Mouse (Mus musculus): ENCODE results near the gene Crybg2. TPM values are rescaled to one million over a fixed set of nuclear protein-coding genes. Genes with fewer than 3 reads are reported as not detected.
A peak's percentile ranks its signal among the peaks of the same experiment; 100 is the strongest.

The Crybg2 gene
- 57.7 and 92.5 TPM in 2 replicates for polyA plus RNA-seq (2012; rRNA removed)

GRCm38 (mm10) chr4:134060135-134060865 lies at the start of gene Crybg2:
Crybg2 (plus strand) TSS chr4:134060815.
- Histone ChIP-seq H3K27me3 (ENCODE audit: control insufficient read depth, insufficient read depth, low read length) (no peaks in the 10 kb centered on the region), H3K4me1 (ENCODE audit: control insufficient read depth, insufficient read depth, insufficient read length, low read length) (peaks cover 39% of the 10 kb centered on the region), H3K27ac (ENCODE audit: insufficient read depth, low read depth, low read length) (peak within 1 kb of the TSS; percentile 100), H3K36me3 (ENCODE audit: control insufficient read depth, insufficient read depth, low read length) (no peaks in the 10 kb centered on the region), H3K4me3 (ENCODE audit: low read depth, low read length) (peak within 1 kb of the TSS; percentile 38)
- WGBS = 39% methylated on average over 28 of the region's 28 CpGs
- TF ChIP-seq POLR2A (IDR thresholded peaks at IDR 0.05; ENCODE audit: low read depth, low read length) (no peak), CTCF (IDR thresholded peaks at IDR 0.05; ENCODE audit: extremely low read depth, insufficient read length, insufficient replicate concordance, low read depth, low read length) (no peak)

GRCm38 (mm10) chr4:134011450-134012414 lies 48.9 kb upstream of the Crybg2 start:
- Histone ChIP-seq H3K27ac (ENCODE audit: insufficient read depth, low read depth, low read length) (no peak overlapping the region), H3K36me3 (ENCODE audit: control insufficient read depth, insufficient read depth, low read length) (no peaks in the 10 kb centered on the region), H3K4me3 (ENCODE audit: low read depth, low read length) (no peak overlapping the region), H3K4me1 (ENCODE audit: control insufficient read depth, insufficient read depth, insufficient read length, low read length) (no peaks in the 10 kb centered on the region), H3K27me3 (ENCODE audit: control insufficient read depth, insufficient read depth, low read length) (peaks cover 14% of the 10 kb centered on the region)
- WGBS = 27% methylated on average over 16 of the region's 16 CpGs
- TF ChIP-seq POLR2A (IDR thresholded peaks at IDR 0.05; ENCODE audit: low read depth, low read length) (no peak), CTCF (IDR thresholded peaks at IDR 0.05; ENCODE audit: extremely low read depth, insufficient read length, insufficient replicate concordance, low read depth, low read length) (no peak)

GRCm38 (mm10) chr4:134012858-134013528 lies 47.6 kb upstream of the Crybg2 start:
- H3K36me3 ChIP-seq (ENCODE audit: control insufficient read depth, insufficient read depth, low read length) = no peaks in the 10 kb centered on the region
- peaks cover 1% of the 10 kb centered on the region; the same call in 1 of the 2 replicates for H3K4me1 ChIP-seq (ENCODE audit: control insufficient read depth, insufficient read depth, insufficient read length, low read length)
- no peak overlapping the region for H3K27ac ChIP-seq (ENCODE audit: insufficient read depth, low read depth, low read length)
- WGBS = 50% methylated on average over 12 of the region's 12 CpGs
- H3K4me3 ChIP-seq (ENCODE audit: low read depth, low read length) = no peak overlapping the region
- TF ChIP-seq POLR2A (IDR thresholded peaks at IDR 0.05; ENCODE audit: low read depth, low read length) (no peak), CTCF (IDR thresholded peaks at IDR 0.05; ENCODE audit: extremely low read depth, insufficient read length, insufficient replicate concordance, low read depth, low read length) (no peak)
- H3K27me3 ChIP-seq (ENCODE audit: control insufficient read depth, insufficient read depth, low read length) = peaks cover 27% of the 10 kb centered on the region

GRCm38 (mm10) chr4:134016208-134016607 lies 44.4 kb upstream of the Crybg2 start:
- no peak for TF ChIP-seq CTCF (IDR thresholded peaks at IDR 0.05; ENCODE audit: extremely low read depth, insufficient read length, insufficient replicate concordance, low read depth, low read length)
- TF ChIP-seq POLR2A (IDR thresholded peaks at IDR 0.05; ENCODE audit: low read depth, low read length) = no peak
- Histone ChIP-seq H3K4me1 (ENCODE audit: control insufficient read depth, insufficient read depth, insufficient read length, low read length) (peaks cover 1% of the 10 kb centered on the region; the same call in 1 of the 2 replicates), H3K36me3 (ENCODE audit: control insufficient read depth, insufficient read depth, low read length) (no peaks in the 10 kb centered on the region), H3K27ac (ENCODE audit: insufficient read depth, low read depth, low read length) (no peak overlapping the region), H3K27me3 (ENCODE audit: control insufficient read depth, insufficient read depth, low read length) (peaks cover 49% of the 10 kb centered on the region), H3K4me3 (ENCODE audit: low read depth, low read length) (no peak overlapping the region)
- WGBS = 13% methylated on average over 7 of the region's 7 CpGs

GRCm38 (mm10) chr4:134016767-134017166 lies 43.8 kb upstream of the Crybg2 start:
- Histone ChIP-seq H3K4me1 (ENCODE audit: control insufficient read depth, insufficient read depth, insufficient read length, low read length) (peaks cover 1% of the 10 kb centered on the region; the same call in 1 of the 2 replicates), H3K36me3 (ENCODE audit: control insufficient read depth, insufficient read depth, low read length) (no peaks in the 10 kb centered on the region), H3K27ac (ENCODE audit: insufficient read depth, low read depth, low read length) (no peak overlapping the region), H3K27me3 (ENCODE audit: control insufficient read depth, insufficient read depth, low read length) (peaks cover 46% of the 10 kb centered on the region), H3K4me3 (ENCODE audit: low read depth, low read length) (no peak overlapping the region)
- TF ChIP-seq CTCF (IDR thresholded peaks at IDR 0.05; ENCODE audit: extremely low read depth, insufficient read length, insufficient replicate concordance, low read depth, low read length) (no peak), POLR2A (IDR thresholded peaks at IDR 0.05; ENCODE audit: low read depth, low read length) (no peak)
- 2% methylated on average over 8 of the region's 8 CpGs for WGBS

GRCm38 (mm10) chr4:134017201-134017865 lies 43.3 kb upstream of the Crybg2 start:
- Histone ChIP-seq H3K27me3 (ENCODE audit: control insufficient read depth, insufficient read depth, low read length) (peaks cover 41% of the 10 kb centered on the region), H3K4me1 (ENCODE audit: control insufficient read depth, insufficient read depth, insufficient read length, low read length) (peaks cover 1% of the 10 kb centered on the region; the same call in 1 of the 2 replicates), H3K36me3 (ENCODE audit: control insufficient read depth, insufficient read depth, low read length) (no peaks in the 10 kb centered on the region), H3K27ac (ENCODE audit: insufficient read depth, low read depth, low read length) (no peak overlapping the region), H3K4me3 (ENCODE audit: low read depth, low read length) (no peak overlapping the region)
- 6% methylated on average over 21 of the region's 21 CpGs for WGBS
- TF ChIP-seq CTCF (IDR thresholded peaks at IDR 0.05; ENCODE audit: extremely low read depth, insufficient read length, insufficient replicate concordance, low read depth, low read length) (no peak), POLR2A (IDR thresholded peaks at IDR 0.05; ENCODE audit: low read depth, low read length) (no peak)
